Mouse (Mus musculus) cortical plate, adult 2 months (tissue): ENCODE data around the gene Ifi207.
"Not testable (repeated sequence)": the region's sequence is repeated elsewhere in the genome, so short reads cannot be mapped to it uniquely, and the experiment has no call there.

ENCODE experiments used
- CTCF ChIP-seq: fragments of 200-500 bp; IDR thresholded peaks from 2 replicates; pipeline ENCODE4 v1.5.1; 2011; ENCODE audit warnings: mild to moderate bottlenecking, control low read depth, low read length; ENCODE audit not compliant: insufficient read depth; ENCODE audit errors: extremely low read depth
- POLR2A ChIP-seq: fragments of 200-500 bp; IDR thresholded peaks from 2 replicates; pipeline ENCODE4 v1.6.1; 2011; ENCODE audit warnings: mild to moderate bottlenecking, low read length, control low read depth; ENCODE audit not compliant: insufficient read depth; ENCODE audit errors: extremely low read depth

DNA sequence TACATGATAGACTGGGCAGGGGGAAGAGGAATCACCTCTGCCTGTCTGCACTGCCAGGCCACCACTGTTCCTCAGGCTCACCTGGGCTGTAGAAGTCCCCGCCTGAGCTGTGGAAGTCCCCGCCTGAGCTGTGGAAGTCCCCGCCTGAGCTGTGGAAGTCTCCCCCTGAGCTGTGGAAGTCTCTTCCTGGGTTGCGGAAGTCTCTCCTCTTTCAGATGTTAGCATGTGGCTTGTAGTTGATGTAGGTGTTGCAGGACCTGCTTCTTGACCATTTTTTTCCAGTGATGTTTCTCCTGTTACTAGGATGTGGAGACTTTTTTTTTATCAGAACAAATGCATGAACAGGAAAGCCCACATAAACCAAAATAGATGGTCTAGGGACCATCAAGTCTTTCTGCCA lies 6.5 kb downstream of the Ifi207 start:
- TF ChIP-seq CTCF, POLR2A: not testable (repeated sequence)
